Mouse (Mus musculus): ENCODE results near the gene Tsx. TPM values are rescaled to one million over a fixed set of nuclear protein-coding genes. Genes with fewer than 3 reads are reported as not detected.
"Not testable (repeated sequence)": the region's sequence is repeated elsewhere in the genome, so short reads cannot be mapped to it uniquely, and the experiment has no call there.

The Tsx gene
- polyA plus RNA-seq, 1 experiment from 2014 or later = not detected

GRCm38 (mm10) chrX:103448943-103449722 is 34.9 kb downstream of the Tsx start:
- not testable (repeated sequence) for H3K4me2 ChIP-seq; H3K36me3 ChIP-seq (ENCODE audit: control insufficient read depth, insufficient read depth, low read length); ATAC-seq (replicated peaks; ENCODE audit: low FRiP score); H3K4me1 ChIP-seq (replicated peaks; ENCODE audit: control insufficient read depth, insufficient read depth, low read length); H3K4me3 ChIP-seq (ENCODE audit: low read depth, low read length); H3K9me3 ChIP-seq (ENCODE audit: control insufficient read depth, low read length); H3K9ac ChIP-seq (ENCODE audit: low read depth, low read length); H3K27ac ChIP-seq (ENCODE audit: low read depth, low read length); DNase-seq (ENCODE audit: low spot score)
- 63% methylated on average over 18 of the region's 27 CpGs for WGBS
- peaks cover 26% of the 10 kb centered on the region for H3K27me3 ChIP-seq (replicated peaks; ENCODE audit: control insufficient read depth, insufficient read depth, low read length)

- no peak overlapping the region for H3K4me3 ChIP-seq (ENCODE audit: low read depth, low read length)
These were observed 38.5 kb downstream of the Tsx start for GRCm38 (mm10) chrX:103452815-103453214.

GRCm38 (mm10) chrX:103460056-103460455 is 45.8 kb downstream of the Tsx start:
- no peaks in the 10 kb centered on the region for H3K9me3 ChIP-seq (ENCODE audit: control insufficient read depth, low read length)
- H3K4me1 ChIP-seq (replicated peaks; ENCODE audit: control insufficient read depth, insufficient read depth, low read length) = no peaks in the 10 kb centered on the region
- ATAC-seq (replicated peaks; ENCODE audit: low FRiP score) (no peak), DNase-seq (ENCODE audit: low spot score) (no peak)
- no peaks in the 10 kb centered on the region for H3K36me3 ChIP-seq (ENCODE audit: control insufficient read depth, insufficient read depth, low read length)
- 78% methylated on average over 5 of the region's 5 CpGs for WGBS
- no peak overlapping the region for H3K4me2 ChIP-seq
- no peak overlapping the region for H3K4me3 ChIP-seq (ENCODE audit: low read depth, low read length)
- no peak overlapping the region for H3K27ac ChIP-seq (ENCODE audit: low read depth, low read length)
- H3K27me3 ChIP-seq (replicated peaks; ENCODE audit: control insufficient read depth, insufficient read depth, low read length) = no peaks in the 10 kb centered on the region
- no peak overlapping the region for H3K9ac ChIP-seq (ENCODE audit: low read depth, low read length)

More at GRCm38 (mm10) chrX:103452815-103453214, 38.5 kb downstream of the Tsx start:
- no peak for DNase-seq (ENCODE audit: low spot score)
- H3K27me3 ChIP-seq (replicated peaks; ENCODE audit: control insufficient read depth, insufficient read depth, low read length) = peaks cover 10% of the 10 kb centered on the region
- ATAC-seq (replicated peaks; ENCODE audit: low FRiP score) = no peak
- H3K9me3 ChIP-seq (ENCODE audit: control insufficient read depth, low read length) = no peaks in the 10 kb centered on the region
- H3K9ac ChIP-seq (ENCODE audit: low read depth, low read length) = no peak overlapping the region
- H3K4me1 ChIP-seq (replicated peaks; ENCODE audit: control insufficient read depth, insufficient read depth, low read length) = no peaks in the 10 kb centered on the region
- no peak overlapping the region for H3K27ac ChIP-seq (ENCODE audit: low read depth, low read length)
- 70% methylated on average over 6 of the region's 6 CpGs for WGBS
- H3K4me2 ChIP-seq = no peak overlapping the region
- no peaks in the 10 kb centered on the region for H3K36me3 ChIP-seq (ENCODE audit: control insufficient read depth, insufficient read depth, low read length)

DNA sequence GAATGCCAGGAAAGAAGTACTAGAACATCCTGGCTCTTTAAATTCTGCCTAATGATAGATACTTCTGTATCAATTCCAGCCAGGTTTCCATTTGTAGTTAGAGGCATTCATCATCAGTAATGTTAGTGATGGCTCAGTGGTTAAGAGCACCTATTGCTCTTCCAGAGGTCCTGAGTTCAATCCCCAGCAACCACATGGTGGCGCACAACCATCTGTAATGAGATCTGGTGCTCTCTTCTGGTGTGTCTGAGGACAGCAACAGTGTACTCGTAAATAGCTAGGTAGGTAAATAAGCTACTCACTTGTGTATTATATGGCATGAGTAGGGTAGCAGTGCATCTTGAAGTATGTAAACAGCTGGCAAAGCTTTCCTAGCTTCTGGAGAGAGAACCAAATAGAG is 54.7 kb downstream of the Tsx start:
- H3K4me1 ChIP-seq (replicated peaks; ENCODE audit: control insufficient read depth, insufficient read depth, low read length) = no peaks in the 10 kb centered on the region
- no peak overlapping the region for H3K9ac ChIP-seq (ENCODE audit: low read depth, low read length)
- DNase-seq (ENCODE audit: low spot score) = no peak
- no peaks in the 10 kb centered on the region for H3K9me3 ChIP-seq (ENCODE audit: control insufficient read depth, low read length)
- H3K27me3 ChIP-seq (replicated peaks; ENCODE audit: control insufficient read depth, insufficient read depth, low read length) = no peaks in the 10 kb centered on the region
- H3K27ac ChIP-seq (ENCODE audit: low read depth, low read length) = no peak overlapping the region
- WGBS = 83% methylated on average over 2 of the region's 2 CpGs
- no peak overlapping the region for H3K4me3 ChIP-seq (ENCODE audit: low read depth, low read length)
- ATAC-seq (replicated peaks; ENCODE audit: low FRiP score) = no peak
- H3K4me2 ChIP-seq = no peak overlapping the region
- no peaks in the 10 kb centered on the region for H3K36me3 ChIP-seq (ENCODE audit: control insufficient read depth, insufficient read depth, low read length)

DNA sequence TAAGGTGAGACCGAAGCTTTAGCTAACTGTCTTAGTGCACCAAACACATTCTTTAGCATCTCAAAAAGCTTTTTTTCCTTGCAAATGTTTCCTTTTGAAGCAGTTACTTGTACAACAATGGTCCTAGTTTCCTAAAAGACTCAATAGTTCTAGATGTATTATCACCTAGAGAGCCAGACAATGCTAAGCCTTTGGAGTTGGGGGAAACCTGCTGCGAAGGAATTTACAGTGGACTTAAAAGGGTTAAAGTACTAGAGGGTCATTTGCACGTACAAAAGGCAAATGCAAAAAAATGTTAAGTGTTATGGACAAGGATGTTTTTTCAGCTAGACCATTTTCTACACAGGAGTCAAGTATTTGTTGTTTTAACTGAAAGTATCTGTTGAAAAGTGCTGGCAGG is 58.1 kb downstream of the Tsx start:
- Histone ChIP-seq H3K36me3 (ENCODE audit: control insufficient read depth, insufficient read depth, low read length) (no peaks in the 10 kb centered on the region), H3K9me3 (ENCODE audit: control insufficient read depth, low read length) (no peaks in the 10 kb centered on the region), H3K4me3 (ENCODE audit: low read depth, low read length) (no peak overlapping the region), H3K4me1 (replicated peaks; ENCODE audit: control insufficient read depth, insufficient read depth, low read length) (no peaks in the 10 kb centered on the region), H3K27me3 (replicated peaks; ENCODE audit: control insufficient read depth, insufficient read depth, low read length) (no peaks in the 10 kb centered on the region), H3K9ac (ENCODE audit: low read depth, low read length) (no peak overlapping the region), H3K27ac (ENCODE audit: low read depth, low read length) (no peak overlapping the region), H3K4me2 (no peak overlapping the region)
- DNase-seq (ENCODE audit: low spot score) = no peak
- whole genome bisulfite sequencing = 83% methylated on average over 3 of the region's 3 CpGs
- ATAC-seq (replicated peaks; ENCODE audit: low FRiP score) = no peak

Other genes with a start within 250 kb of the Tsx start
- 0.58 and 1.1 TPM in 2 replicates for gene Nap1l2, start 227.8 kb upstream of the Tsx start, polyA plus RNA-seq (2014; fragmentation: Nextera tagmentation; extraction: Ambion mirVana)
- gene Cdx4, start 93.1 kb upstream of the Tsx start, polyA plus RNA-seq (2014; fragmentation: Nextera tagmentation; extraction: Ambion mirVana) = not detected in 2 replicates
- 1.3 and 1.6 TPM in 2 replicates for gene Chic1, start 58.0 kb upstream of the Tsx start, polyA plus RNA-seq (2014; fragmentation: Nextera tagmentation; extraction: Ambion mirVana)
- not detected in 2 replicates for gene Gm26992, start 7.5 kb downstream of the Tsx start, polyA plus RNA-seq (2014; fragmentation: Nextera tagmentation; extraction: Ambion mirVana)
- gene Zcchc13, start 216.1 kb downstream of the Tsx start, polyA plus RNA-seq (2014; fragmentation: Nextera tagmentation; extraction: Ambion mirVana) = not detected in 2 replicates

Measured in liver, embryonic 11.5 days (tissue).